Mouse (Mus musculus): ENCODE results near the gene Cntnap1. TPM values are rescaled to one million over a fixed set of nuclear protein-coding genes. Genes with fewer than 3 reads are reported as not detected.

Gene Cntnap1
- total RNA-seq, 2 experiments from 2014 or later: 4.8 to 7.4 TPM

DNA sequence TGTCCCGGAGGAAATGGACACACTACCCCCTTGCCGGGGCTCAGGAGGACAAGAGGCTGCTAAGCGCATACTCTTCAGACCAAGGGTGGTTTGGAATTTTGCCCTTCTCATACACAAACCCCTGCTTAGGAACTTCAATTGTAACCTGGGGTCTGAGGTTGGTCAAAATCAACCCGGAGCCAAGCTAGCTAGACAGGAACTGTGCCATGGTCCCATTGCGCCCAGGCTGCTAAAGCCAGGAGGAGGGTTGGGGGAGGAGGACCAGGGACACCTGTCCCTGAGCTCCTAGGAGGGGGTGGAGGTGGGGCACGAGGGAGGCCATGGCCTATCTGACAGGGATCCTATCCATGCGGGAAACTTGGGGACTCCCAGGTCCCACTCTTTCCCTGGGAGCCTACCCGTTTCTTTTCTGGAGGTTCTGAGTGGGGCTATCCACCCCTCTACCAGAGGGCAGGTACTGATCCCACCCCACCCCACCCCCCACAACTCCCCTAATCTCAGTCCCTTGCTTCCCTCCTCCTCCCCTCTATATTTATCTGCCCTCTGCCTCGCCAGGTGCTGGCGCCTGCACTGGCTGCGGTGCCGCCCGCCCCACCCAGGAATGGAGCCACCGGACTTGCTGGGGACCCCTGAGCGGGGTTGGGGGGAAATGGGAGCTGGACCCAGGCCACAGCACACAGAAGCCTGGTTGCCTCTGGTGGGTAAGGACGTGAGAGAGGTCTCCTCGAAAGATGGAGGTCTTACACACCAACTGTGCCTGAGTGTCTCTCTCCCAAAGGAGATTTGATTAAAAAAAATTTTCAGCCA, 819 bp upstream of the Cntnap1 start:
- no peak for DNase-seq
- intact Hi-C loops (cut with DNase I): no loop called here

DNA sequence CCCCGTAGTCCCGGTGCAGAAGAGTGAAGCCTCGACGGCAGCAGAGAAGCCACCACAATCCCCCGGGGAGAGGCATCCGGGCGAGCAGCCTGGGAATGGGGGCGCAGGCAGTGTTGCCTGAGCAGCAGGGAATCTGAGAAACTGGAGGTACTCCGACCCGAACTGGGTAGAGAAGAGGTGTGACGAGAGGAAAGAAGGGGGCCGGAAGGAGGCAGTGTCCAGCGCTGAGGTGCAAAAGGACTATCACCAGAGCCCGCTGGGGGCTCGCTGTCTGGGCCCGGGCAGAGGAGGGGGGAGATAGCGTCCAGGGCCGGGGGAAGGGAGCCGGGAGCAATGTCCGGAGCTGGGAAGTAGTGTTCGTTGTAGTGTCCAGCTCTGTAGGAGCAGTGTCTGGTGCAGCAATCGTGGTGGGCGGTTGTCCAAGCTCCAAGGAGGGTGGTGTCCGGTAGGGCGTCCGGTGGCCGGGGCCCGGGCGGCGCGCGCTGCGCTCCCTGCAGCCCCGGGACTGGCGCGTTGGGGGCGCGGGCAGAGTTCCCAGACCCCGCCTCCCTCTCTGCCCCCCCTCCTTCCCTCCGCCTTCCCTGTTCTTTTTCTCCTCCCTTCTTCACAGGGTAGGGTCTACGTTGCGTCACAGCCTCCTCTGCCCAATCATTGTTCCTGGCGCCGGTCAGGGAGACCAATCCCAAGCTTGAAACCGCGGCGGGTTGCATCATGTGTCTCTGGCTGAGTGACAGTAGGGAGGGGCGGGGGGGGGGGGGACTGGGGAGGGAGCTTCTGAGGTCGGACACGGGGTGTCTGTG, 688 bp downstream of the Cntnap1 start, which contains the start of gene Plekhh3:
Gene Plekhh3, minus strand, starts transcription at position 541 of the 800 bp plus-strand sequence.
- peak; percentile 97 for DNase-seq
- intact Hi-C loops (cut with DNase I): no loop called here

DNA sequence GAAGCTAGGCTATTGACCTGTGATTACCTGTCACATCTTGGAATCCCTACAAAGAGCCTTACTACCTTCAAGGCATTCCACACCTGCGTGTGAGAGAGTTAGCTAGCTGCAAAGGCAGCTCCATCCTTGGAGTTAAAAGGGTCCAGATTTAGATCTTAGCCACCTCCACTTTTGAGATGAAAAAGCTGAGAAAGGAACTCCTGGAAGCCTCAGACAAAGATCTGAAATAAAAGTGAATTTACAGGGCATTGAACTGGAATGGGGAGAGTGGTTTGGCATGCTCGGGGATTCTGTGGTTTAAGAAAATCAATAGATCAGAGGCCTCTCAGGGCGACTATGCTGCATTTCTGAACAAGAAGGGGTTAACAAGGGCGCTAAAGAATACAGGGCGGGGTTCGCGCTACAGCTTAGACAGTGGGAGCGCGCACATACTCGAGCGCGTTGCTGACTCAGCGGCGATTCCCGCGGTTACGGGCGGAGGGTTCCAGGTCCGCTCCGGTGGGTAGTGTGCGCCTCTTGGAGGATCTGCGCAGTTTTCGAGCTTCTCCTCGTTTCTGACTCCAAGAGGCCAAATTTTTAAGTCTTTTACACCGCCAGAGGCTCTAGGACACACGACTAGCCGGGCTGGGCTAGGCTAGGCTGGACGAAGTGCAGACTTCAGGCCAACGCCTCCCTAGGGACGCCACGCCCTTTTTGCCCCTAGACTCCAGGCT, 1.6 kb downstream of the Cntnap1 start:
- intact Hi-C loops (cut with DNase I): no loop called here
- DNase-seq: peak; percentile 78

DNA sequence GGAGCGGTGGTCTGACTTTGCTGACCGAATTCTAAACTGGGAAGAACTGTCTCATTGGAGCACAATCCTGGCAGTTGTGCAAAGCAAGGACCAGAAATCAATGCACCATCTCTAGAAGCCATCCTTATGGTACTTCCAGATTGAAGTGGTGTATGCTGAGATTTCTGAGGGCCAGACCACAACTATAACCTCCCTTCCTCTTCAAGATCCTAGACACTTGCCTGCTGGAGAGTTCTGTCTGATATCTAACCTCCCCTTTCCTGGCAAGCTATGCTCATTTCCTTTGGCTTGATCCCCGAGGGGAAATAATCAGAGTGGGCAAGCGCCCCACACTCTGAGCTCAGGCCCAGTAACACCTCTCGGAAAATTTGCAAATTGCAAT, 2.1 kb downstream of the Cntnap1 start:
- DNase-seq: no peak
- intact Hi-C loops (cut with DNase I): no loop called here

DNA sequence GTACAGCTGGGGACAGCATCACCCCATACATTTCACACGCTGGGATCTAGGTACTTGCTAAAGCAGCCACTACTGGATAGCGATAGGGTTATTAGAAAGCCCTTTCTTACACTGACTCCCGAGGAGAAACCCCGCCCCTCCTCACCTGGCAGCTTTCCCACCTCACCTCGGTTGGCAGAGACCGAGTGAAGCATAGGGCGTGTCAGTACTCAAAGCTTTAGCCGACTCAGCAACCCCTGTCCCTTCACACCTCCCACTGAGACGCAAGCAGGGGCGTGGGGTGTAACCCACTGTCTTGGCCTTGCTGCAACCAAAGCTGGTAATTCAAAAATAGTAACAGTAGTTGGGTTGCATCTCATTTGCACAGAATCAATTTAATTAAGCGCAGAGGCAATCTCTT, 2.8 kb downstream of the Cntnap1 start:
- DNase-seq: no peak
- intact Hi-C loops (cut with DNase I): no loop called here

DNA sequence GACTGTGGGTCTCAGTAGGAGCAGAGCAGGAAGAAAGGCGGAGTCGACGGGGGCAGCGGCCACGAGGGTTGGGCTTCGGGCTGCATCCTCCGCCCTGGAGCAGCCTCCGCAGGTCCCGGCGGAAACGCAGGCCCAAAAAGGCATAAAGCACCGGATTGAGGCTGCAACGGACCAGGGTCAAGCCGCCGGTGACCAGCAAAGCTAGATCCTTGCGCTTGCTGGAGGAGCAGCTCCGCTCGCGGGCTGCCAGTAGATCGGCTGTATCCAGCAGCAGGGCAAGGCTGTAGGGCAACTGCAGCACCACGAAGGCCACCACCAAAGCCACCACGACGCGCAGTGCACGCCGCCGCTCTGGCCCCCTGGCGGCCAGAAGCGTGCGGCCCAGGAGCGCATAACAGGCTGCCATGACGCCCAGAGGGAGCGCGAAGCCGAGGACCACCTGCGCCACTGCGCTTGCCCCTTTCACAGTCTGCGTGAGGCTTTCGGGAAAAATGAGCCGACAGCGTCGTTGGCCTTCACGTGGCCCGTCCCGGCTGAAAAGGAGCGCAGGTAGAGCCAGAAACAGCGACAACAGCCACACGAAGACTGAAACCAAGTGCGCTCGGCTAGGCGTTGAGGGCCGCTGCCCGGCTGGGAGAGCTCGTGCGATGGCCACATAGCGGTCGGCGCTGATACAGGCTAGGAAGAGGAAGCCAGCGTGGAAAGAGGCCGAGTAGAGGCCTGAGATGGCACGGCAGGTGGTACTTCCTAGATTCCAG, 3.5 kb downstream of the Cntnap1 start:
- DNase-seq: peak; percentile 78
- intact Hi-C loops (cut with DNase I): no loop called here

DNA sequence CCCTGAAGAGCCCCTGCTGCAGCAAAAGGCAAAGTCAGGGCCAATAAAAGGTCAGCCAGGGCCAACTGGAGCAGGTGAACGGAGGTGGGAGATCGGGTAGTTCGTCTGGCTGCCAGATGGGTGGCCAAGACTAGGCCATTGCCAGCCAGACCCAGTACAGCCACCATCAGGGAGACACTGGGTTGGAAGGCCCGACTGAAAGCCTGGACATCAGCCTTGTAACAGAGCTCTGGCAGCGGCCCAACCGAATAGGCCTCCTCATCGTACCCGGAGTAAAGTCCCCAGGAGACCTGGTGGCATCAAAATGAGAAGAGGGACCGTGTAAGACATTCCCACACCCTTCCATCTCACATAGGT, 4.0 kb downstream of the Cntnap1 start:
- peak; percentile 72 for DNase-seq
- intact Hi-C loops (cut with DNase I): no loop called here

DNA sequence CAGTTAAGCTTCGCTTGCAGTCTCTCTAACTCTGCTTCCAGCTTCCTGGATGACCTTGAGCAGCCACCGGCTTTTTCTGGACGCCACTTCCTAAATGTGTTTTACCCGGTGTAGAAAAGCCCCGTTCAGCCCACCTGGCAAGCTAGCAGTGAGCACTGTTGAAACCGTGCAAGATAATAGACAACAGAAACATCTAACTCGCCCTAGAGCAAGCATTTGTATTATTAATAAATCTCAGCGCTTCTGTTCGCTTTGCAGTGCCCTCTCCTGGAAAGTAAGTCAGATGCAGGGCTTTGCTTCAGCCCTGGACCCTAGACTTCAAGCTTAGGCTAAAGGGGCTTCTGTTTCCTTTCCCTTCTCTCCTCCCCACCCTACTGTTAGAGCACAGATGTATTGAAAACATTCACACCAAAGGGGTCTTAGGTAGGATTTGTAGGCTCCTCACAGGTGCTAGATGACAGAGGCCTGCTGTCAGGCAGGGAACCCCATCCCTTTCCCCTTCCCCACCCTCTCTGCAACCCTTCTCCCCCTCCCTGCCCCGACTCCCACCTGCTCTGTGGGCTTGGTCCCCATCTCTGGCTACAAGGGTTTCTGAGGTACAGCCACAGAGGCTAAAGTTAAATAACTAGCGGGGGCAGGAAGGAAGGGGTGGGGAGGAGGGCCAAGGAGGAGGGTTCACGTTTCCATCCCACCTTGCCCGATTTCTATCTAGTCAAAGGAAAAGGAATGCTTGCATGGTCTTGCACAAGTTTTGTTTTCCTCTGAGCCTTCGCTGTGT, 4.7 kb downstream of the Cntnap1 start, which contains the start of gene Ccr10:
Gene Ccr10, minus strand, starts transcription at position 593 of the 778 bp plus-strand sequence.
- intact Hi-C loops (cut with DNase I): loop anchor here (5.0 kb wide), 1 partner anchor 78 kb away; the partner anchor contains the start of gene Psmc3ip
- no peak for DNase-seq

DNA sequence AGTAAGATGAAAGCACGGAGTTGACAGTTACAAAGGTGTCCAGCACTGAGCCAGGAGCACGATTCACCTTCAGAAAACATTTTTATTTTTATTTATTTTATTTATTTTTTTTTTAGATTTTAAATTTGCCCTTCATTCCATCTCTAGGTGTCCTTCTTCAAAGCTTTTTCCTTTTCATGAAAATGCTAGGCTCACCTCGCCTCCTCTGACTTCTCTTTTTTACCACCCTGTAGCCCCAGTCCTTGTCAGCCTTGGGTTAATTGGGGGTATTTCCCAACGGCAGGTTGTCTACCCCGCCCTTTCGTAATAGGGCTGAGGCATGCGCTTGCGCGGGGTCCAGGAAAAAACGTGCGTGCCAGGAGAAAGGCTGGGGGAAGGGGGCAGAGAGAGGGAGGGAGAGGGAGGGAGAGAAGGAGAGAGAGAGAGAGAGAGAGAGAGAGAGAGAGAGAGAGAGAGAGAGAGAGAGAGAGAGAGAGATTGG, 5.4 kb downstream of the Cntnap1 start:
- intact Hi-C loops (cut with DNase I): loop anchor here (5.0 kb wide), 1 partner anchor 78 kb away; the partner anchor contains the start of gene Psmc3ip
- peak; percentile 76 for DNase-seq

DNA sequence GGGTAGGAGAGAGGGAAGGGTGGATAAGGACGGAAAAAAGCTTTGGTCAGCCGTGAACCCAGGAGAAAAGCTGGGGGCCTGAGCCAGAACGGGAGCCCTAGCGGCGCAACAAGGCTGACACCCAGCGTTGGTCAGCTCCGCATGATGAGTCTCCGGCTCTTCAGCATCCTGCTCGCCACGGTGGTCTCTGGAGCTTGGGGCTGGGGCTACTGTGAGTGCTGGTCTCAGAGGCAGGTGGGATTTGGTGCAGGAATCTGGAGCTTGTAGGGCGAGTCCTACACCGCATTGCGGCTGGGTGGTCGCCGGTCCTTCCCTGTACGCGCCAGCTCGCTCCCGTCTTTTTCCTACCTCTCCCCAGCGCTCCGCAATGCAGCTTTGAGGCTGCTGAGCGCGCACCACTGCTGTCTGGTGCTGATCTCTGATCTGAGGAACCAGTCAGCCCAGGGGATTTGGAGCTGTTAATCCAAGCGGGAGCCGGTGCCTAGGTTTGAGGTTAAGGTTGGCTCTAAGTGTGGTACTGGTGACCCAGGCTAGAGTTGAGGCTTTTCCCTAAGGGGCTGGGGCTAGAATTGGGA, 5.9 kb downstream of the Cntnap1 start:
- DNase-seq: peak; percentile 67
- intact Hi-C loops (cut with DNase I): loop anchor here (5.0 kb wide), 1 partner anchor 79 kb away; the partner anchor contains the start of gene Psmc3ip

DNA sequence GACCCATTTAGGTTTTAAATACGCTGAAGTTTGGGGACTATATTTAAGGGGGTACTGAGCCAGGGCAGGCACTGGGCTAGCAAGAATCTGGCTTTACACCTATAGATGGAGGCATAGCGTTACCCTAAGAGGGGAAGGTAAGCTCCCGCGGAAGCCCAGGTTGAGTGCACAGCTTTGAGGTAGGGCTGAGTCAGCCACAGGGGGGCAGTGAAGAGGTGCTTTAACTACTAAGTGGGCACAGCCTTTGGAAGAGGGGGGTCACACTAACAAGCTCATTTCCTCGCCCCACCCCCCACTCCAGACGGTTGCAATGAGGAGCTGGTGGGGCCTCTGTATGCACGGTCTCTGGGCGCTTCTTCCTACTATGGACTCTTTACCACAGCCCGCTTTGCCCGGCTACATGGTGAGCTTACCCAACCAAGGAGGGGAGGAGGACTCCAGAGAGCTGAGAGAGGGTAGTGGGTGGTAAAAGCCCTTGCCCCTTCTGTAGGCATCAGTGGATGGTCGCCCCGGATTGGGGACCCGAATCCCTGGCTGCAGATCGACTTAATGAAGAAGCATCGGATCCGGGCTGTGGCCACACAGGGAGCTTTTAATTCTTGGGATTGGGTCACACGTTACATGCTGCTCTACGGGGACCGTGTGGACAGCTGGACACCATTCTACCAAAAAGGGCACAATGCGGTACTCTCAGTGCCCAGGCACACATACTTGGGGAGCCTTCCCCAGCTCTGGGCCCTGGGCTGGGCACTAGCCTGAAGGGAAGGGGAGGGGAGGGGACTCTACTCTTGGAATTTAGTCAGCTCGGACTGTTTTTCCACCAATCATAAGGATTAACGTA, 6.8 kb downstream of the Cntnap1 start:
- peak; percentile 90 for DNase-seq
- intact Hi-C loops (cut with DNase I): loop anchor here (5.0 kb wide), 1 partner anchor 80 kb away; the partner anchor contains the start of gene Psmc3ip

DNA sequence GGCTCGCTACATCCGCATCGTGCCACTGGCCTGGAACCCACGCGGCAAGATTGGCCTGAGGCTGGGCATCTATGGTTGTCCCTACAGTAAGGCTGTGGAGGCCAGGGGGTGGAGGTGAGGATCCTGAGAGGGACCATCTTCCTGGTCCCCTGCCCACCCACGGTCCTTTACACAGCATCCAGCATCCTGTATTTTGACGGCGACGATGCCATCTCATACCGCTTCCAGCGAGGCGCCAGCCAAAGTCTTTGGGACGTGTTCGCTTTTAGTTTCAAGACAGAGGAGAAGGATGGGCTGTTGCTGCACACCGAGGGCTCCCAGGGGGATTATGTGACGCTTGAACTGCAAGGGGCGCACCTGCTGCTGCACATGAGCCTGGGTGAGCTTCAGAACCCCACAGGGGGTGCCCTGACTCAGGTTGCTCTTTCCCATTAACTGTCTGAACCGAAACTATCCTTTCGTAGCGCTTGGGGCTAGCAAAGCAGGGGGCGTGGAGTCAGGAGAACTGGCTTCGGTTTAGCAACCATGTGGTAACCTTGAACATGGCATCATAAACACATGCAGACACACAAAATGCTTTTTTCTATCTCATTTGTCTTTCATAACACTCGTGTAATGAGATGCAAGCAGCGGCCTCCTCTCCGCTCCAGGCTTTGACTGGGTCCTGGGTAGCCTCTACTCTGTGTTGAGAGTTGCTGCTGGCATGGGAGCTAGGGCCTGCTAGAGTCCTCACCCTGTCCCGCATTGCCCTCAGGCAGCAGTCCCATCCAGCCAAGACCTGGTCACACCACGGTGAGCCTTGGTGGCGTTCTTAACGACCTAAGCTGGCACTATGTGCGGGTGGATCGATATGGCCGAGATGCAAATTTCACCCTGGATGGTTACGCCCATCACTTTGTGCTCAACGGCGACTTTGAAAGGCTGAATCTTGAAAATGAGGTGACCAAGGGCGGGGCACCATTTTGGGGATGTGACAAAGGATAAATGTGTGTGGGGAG, 8.0 kb downstream of the Cntnap1 start:
- intact Hi-C loops (cut with DNase I): loop anchor here (5.0 kb wide), 1 partner anchor 81 kb away; the partner anchor contains the start of gene Psmc3ip
- no peak for DNase-seq

DNA sequence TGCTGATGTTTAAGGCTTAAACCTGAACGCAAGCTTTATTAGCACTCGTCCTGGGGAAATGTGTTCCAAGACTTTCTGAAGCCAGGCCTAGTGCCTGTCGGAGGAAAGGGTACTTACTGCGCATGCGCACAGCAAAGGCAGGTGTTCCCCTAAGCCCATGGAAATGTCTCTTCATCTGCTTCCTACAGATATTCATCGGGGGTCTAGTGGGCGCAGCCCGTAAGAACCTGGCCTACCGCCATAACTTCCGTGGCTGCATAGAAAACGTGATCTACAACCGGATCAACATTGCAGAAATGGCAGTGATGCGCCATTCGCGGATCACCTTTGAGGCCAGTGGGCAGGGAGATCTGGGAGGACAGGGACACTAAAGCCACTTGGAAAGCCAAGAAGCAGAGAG, 9.0 kb downstream of the Cntnap1 start:
- no peak for DNase-seq
- intact Hi-C loops (cut with DNase I): loop anchor here (5.0 kb wide), 1 partner anchor 82 kb away; the partner anchor contains the start of gene Psmc3ip

DNA sequence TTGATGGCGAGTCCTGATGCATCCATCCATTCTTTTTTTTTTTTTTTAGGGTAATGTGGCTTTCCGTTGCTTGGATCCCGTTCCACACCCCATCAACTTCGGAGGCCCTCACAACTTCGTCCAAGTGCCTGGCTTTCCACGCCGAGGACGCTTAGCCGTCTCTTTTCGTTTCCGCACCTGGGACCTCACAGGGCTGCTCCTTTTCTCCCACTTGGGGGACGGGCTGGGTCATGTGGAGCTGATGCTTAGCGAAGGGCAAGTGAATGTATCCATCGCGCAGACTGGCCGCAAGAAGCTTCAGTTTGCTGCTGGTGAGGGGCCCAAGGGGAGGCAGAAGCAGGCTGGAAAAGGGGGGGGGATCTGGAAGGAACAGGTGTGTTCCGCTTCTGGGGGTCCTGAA, 9.9 kb downstream of the Cntnap1 start:
- intact Hi-C loops (cut with DNase I): no loop called here
- DNase-seq: no peak

DNA sequence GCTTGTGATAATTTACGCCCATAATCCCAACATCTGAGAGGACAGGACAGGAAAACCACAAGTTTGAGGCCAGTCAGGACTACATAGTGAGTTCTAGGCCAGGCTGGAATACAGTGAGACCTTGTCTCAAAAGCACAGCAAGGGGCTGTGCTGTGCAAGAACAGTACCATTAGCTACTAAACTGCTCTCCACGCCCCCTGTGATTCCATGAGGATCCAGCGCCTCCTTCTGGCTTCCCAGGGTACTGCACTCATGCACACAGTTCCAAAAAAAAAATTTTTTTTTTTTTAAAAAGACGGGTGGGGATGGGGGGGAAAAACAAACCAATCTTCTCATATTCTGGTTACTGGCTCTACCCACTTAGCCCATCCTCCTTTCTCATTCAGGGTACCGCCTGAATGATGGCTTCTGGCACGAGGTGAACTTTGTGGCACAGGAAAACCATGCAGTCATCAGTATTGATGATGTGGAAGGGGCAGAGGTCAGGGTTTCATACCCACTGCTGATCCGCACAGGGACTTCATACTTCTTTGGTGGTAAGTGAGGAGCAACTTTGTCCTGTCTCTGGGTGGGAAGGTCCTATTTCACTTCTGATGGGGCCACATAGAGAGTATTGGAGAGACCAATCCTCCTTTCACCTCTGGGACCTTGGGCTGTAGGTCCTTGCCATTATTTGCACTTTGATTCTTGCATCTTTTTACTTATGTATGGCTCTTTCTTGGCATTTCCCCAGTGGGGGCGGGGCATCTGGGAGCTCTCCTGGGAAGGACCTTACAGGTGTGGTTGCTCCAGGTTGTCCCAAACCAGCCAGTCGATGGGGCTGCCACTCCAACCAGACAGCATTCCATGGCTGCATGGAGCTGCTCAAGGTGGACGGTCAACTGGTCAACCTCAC, 10.8 kb downstream of the Cntnap1 start:
- DNase-seq: peak; percentile 84
- intact Hi-C loops (cut with DNase I): no loop called here

DNA sequence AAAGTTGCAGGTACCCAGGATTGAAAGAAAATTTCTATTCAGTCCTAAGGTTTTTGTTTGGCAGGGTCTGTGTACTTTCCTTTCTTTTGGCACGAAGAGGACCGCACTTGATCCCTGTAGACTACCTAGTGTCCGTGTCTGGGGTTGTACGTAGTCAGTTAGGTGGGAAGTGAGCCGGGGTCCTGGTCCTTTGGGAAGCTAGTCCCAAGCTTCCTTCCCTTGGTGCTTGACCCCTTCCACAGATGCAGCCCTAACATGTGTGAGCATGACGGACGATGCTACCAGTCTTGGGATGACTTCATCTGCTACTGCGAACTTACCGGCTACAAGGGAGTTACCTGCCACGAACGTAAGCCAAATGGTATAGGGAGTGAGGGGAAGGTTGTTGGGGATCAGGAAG, 11.6 kb downstream of the Cntnap1 start:
- DNase-seq: no peak

More for the DNA sequence above, 11.6 kb downstream of the Cntnap1 start:
- intact Hi-C loops (cut with DNase I): no loop called here
